Mouse (Mus musculus) lung, postnatal 0 days (tissue): ENCODE results near the gene Cenph. TPM values are rescaled to one million over a fixed set of nuclear protein-coding genes. Genes with fewer than 3 reads are reported as not detected.

Source experiments
- ATAC-seq: fragments of 200-750 bp; cut with Nextera tagmentation; 2 replicates; pipeline ENCODE4 v1.8.0; 2017; ENCODE audit warnings: moderate library complexity
- DNase-seq: peaks from one replicate; pipeline ENCODE4 v3.0.0-alpha.2; 2016; ENCODE audit warnings: low spot score
- H3K27ac ChIP-seq: fragments of 300-500 bp; sonication (generic); 2 replicates; pipeline ENCODE4 v1.5.1; 2014; ENCODE audit warnings: antibody characterized with exemption, mild to moderate bottlenecking, low read length, mixed read lengths
- H3K27me3 ChIP-seq: fragments of 300-500 bp; sonication (generic); replicated peaks from 2 replicates; pipeline ENCODE4 v1.6.1; 2014; ENCODE audit warnings: low read length, mixed read lengths; ENCODE audit not compliant: insufficient read depth
- H3K36me3 ChIP-seq: fragments of 300-500 bp; sonication (generic); 2 replicates; pipeline ENCODE4 v1.6.1; 2014; ENCODE audit warnings: low read length, mixed read lengths; ENCODE audit not compliant: insufficient read depth
- H3K4me1 ChIP-seq: fragments of 300-500 bp; sonication (generic); 2 replicates; pipeline ENCODE4 v1.6.1; 2014; ENCODE audit warnings: antibody characterized with exemption, low read depth, low read length, mixed read lengths; ENCODE audit not compliant: insufficient read depth
- H3K4me2 ChIP-seq: fragments of 300-500 bp; sonication (generic); replicated peaks from 2 replicates; pipeline ENCODE4 v1.6.1; 2014; ENCODE audit warnings: low read depth, mild to moderate bottlenecking, low read length, moderate library complexity, mixed read lengths
- H3K4me3 ChIP-seq: fragments of 300-500 bp; sonication (generic); 2 replicates; pipeline ENCODE4 v1.5.1; 2014; ENCODE audit warnings: low read depth, low read length
- H3K9ac ChIP-seq: fragments of 300-500 bp; sonication (generic); replicated peaks from 2 replicates; pipeline ENCODE4 v1.6.1; 2014; ENCODE audit warnings: low read depth, mild to moderate bottlenecking
- H3K9me3 ChIP-seq: fragments of 300-500 bp; sonication (generic); 2 replicates; pipeline ENCODE4 v1.6.1; 2016; ENCODE audit warnings: low read length, mixed read lengths
- CTCF ChIP-seq: IDR thresholded peaks from 2 replicates; pipeline ENCODE4 v1.5.1; 2016; ENCODE audit warnings: antibody characterized with exemption, mild to moderate bottlenecking
- EP300 ChIP-seq: IDR thresholded peaks from 2 replicates; pipeline ENCODE4 v1.6.1; 2016; ENCODE audit warnings: antibody characterized with exemption, mild to moderate bottlenecking, control low read depth
- WGBS: fragments of 180-500 bp; shearing (Covaris S2); extraction: QIAGEN DNeasy Blood & Tissue Kit; methylation state at CpG from one replicate; pipeline ENCODE4 v1.1.7; 2014; 5-methylcytosine and 5-hydroxymethylcytosine counted together
- polyA plus RNA-seq: library from polyadenylated mRNA; unstranded; fragments of >200 nt; fragmentation: Nextera tagmentation; extraction: Ambion mirVana; gene quantifications from 2 replicates; pipeline ENCODE4 v1.2.1, GENCODE M21; 2015

The Cenph gene
- 2.5 and 2.9 TPM in 2 replicates for polyA plus RNA-seq

- peak within 1 kb of the TSS; percentile 67 for H3K4me3 ChIP-seq
- under 1% methylated on average over 46 of the region's 46 CpGs for WGBS
- ATAC-seq (peak; percentile 97), DNase-seq (peak; percentile 96)
- TF ChIP-seq EP300 (no peak), CTCF (no peak)
- H3K27ac ChIP-seq, result no peak within 1 kb of the TSS
- 0 out of 2 replicates have a peak, but pooled peaks cover 4% of the 10 kb centered on the region for H3K4me1 ChIP-seq
- H3K9me3 ChIP-seq, result no peaks in the 10 kb centered on the region
- H3K4me2 ChIP-seq, result peak within 1 kb of the TSS; percentile 96
- no peaks in the 10 kb centered on the region for H3K36me3 ChIP-seq
- H3K27me3 ChIP-seq, result no peaks in the 10 kb centered on the region
- H3K9ac ChIP-seq, result peak within 1 kb of the TSS; percentile 48; the same call in 1 of the 2 replicates
Observed at GRCm38 (mm10) chr13:100775252-100776055, at the start of gene Cenph. Cenph (minus strand) TSS chr13:100775899.

GRCm38 (mm10) chr13:100824916-100825315 is 49.2 kb upstream of the Cenph start:
- Histone ChIP-seq H3K36me3 (peaks cover 22% of the 10 kb centered on the region), H3K4me3 (no peak overlapping the region), H3K4me1 (no peaks in the 10 kb centered on the region), H3K9ac (no peak overlapping the region), H3K27ac (no peak overlapping the region), H3K4me2 (no peak overlapping the region), H3K27me3 (no peaks in the 10 kb centered on the region), H3K9me3 (no peaks in the 10 kb centered on the region)
- whole genome bisulfite sequencing, result 88% methylated on average over 3 of the region's 3 CpGs
- DNase-seq, result no peak
- ATAC-seq, result no peak
- no peak for TF ChIP-seq EP300
- no peak for TF ChIP-seq CTCF

GRCm38 (mm10) chr13:100824306-100824705 is 48.6 kb upstream of the Cenph start:
- Histone ChIP-seq H3K36me3 (peaks cover 24% of the 10 kb centered on the region), H3K4me2 (no peak overlapping the region), H3K27me3 (no peaks in the 10 kb centered on the region), H3K4me3 (no peak overlapping the region), H3K27ac (no peak overlapping the region), H3K9ac (no peak overlapping the region), H3K4me1 (no peaks in the 10 kb centered on the region), H3K9me3 (no peaks in the 10 kb centered on the region)
- 40% methylated on average over 6 of the region's 6 CpGs for WGBS
- DNase-seq (no peak), ATAC-seq (no peak)
- TF ChIP-seq CTCF (no peak), EP300 (no peak)

- WGBS, result 90% methylated on average over 3 of the region's 3 CpGs
- Histone ChIP-seq H3K9ac (no peak overlapping the region), H3K4me3 (no peak overlapping the region), H3K27ac (no peak overlapping the region), H3K4me2 (no peak overlapping the region), H3K4me1 (no peaks in the 10 kb centered on the region), H3K36me3 (peaks cover 27% of the 10 kb centered on the region), H3K27me3 (no peaks in the 10 kb centered on the region), H3K9me3 (no peaks in the 10 kb centered on the region)
- TF ChIP-seq CTCF (no peak), EP300 (no peak)
- no peak for ATAC-seq
- DNase-seq, result no peak
Observed at GRCm38 (mm10) chr13:100823863-100824262, 48.2 kb upstream of the Cenph start.

- Histone ChIP-seq H3K4me3 (no peak overlapping the region), H3K4me2 (no peak overlapping the region), H3K4me1 (no peaks in the 10 kb centered on the region), H3K9ac (no peak overlapping the region), H3K27ac (no peak overlapping the region), H3K36me3 (peaks cover 27% of the 10 kb centered on the region; the same call in 1 of the 2 replicates), H3K27me3 (no peaks in the 10 kb centered on the region), H3K9me3 (no peaks in the 10 kb centered on the region)
- TF ChIP-seq EP300 (no peak), CTCF (no peak)
- 87% methylated on average over 6 of the region's 6 CpGs for WGBS
- ATAC-seq (no peak), DNase-seq (no peak)
Observed at GRCm38 (mm10) chr13:100814451-100814850, 38.8 kb upstream of the Cenph start.

GRCm38 (mm10) chr13:100805776-100806175 is 30.1 kb upstream of the Cenph start:
- H3K9me3 ChIP-seq, result no peaks in the 10 kb centered on the region
- H3K9ac ChIP-seq, result no peak overlapping the region
- no peak for ATAC-seq

More at GRCm38 (mm10) chr13:100805776-100806175, 30.1 kb upstream of the Cenph start:
- Histone ChIP-seq H3K4me2 (no peak overlapping the region), H3K27ac (no peak overlapping the region), H3K27me3 (no peaks in the 10 kb centered on the region), H3K36me3 (peaks cover 31% of the 10 kb centered on the region), H3K4me3 (no peak overlapping the region), H3K4me1 (no peaks in the 10 kb centered on the region)
- WGBS, result 92% methylated on average over 3 of the region's 3 CpGs
- TF ChIP-seq CTCF, result no peak
- no peak for TF ChIP-seq EP300
- DNase-seq, result no peak
